Mouse (Mus musculus): ENCODE results near the gene Helz. TPM values are rescaled to one million over a fixed set of nuclear protein-coding genes. Genes with fewer than 3 reads are reported as not detected.
A peak's percentile ranks its signal among the peaks of the same experiment; 100 is the strongest.

The Helz gene
- polyA plus RNA-seq, 1 experiment from 2014 or later = 29.8 TPM

GRCm38 (mm10) chr11:107624661-107625060, 76.9 kb downstream of the Helz start:
- H3K9ac ChIP-seq (ENCODE audit: low read depth, low read length) = no peak overlapping the region
- H3K27ac ChIP-seq (ENCODE audit: low read depth, low read length) = no peak overlapping the region
- H3K4me1 ChIP-seq (ENCODE audit: control insufficient read depth, insufficient read depth, low read length) = no peaks in the 10 kb centered on the region
- H3K27me3 ChIP-seq (ENCODE audit: control insufficient read depth, insufficient read depth, low read length) = no peaks in the 10 kb centered on the region
- H3K9me3 ChIP-seq (ENCODE audit: control insufficient read depth, low read length) = no peaks in the 10 kb centered on the region
- no peak overlapping the region for H3K4me2 ChIP-seq (replicated peaks; ENCODE audit: low read depth, low read length)
- H3K4me3 ChIP-seq (ENCODE audit: low read length) = no peak overlapping the region
- no peak for ATAC-seq (ENCODE audit: low FRiP score, low TSS enrichment)
- peaks cover 46% of the 10 kb centered on the region for H3K36me3 ChIP-seq (ENCODE audit: control insufficient read depth, insufficient read depth, low read length)
- 91% methylated on average over 3 of the region's 3 CpGs for WGBS

GRCm38 (mm10) chr11:107625746-107626145, 78.0 kb downstream of the Helz start:
- no peak for ATAC-seq (ENCODE audit: low FRiP score, low TSS enrichment)
- no peak overlapping the region for H3K4me3 ChIP-seq (ENCODE audit: low read length)
- H3K36me3 ChIP-seq (ENCODE audit: control insufficient read depth, insufficient read depth, low read length) = peaks cover 36% of the 10 kb centered on the region
- H3K4me2 ChIP-seq (replicated peaks; ENCODE audit: low read depth, low read length) = no peak overlapping the region
- H3K9ac ChIP-seq (ENCODE audit: low read depth, low read length) = no peak overlapping the region
- H3K9me3 ChIP-seq (ENCODE audit: control insufficient read depth, low read length) = no peaks in the 10 kb centered on the region
- WGBS = 88% methylated on average over 11 of the region's 11 CpGs
- H3K27me3 ChIP-seq (ENCODE audit: control insufficient read depth, insufficient read depth, low read length) = no peaks in the 10 kb centered on the region
- no peaks in the 10 kb centered on the region for H3K4me1 ChIP-seq (ENCODE audit: control insufficient read depth, insufficient read depth, low read length)
- H3K27ac ChIP-seq (ENCODE audit: low read depth, low read length) = no peak overlapping the region

GRCm38 (mm10) chr11:107629504-107629903, 81.8 kb downstream of the Helz start:
- Histone ChIP-seq H3K9ac (ENCODE audit: low read depth, low read length) (no peak overlapping the region), H3K36me3 (ENCODE audit: control insufficient read depth, insufficient read depth, low read length) (peaks cover 54% of the 10 kb centered on the region), H3K4me3 (ENCODE audit: low read length) (no peak overlapping the region), H3K9me3 (ENCODE audit: control insufficient read depth, low read length) (no peaks in the 10 kb centered on the region), H3K4me1 (ENCODE audit: control insufficient read depth, insufficient read depth, low read length) (no peaks in the 10 kb centered on the region), H3K27ac (ENCODE audit: low read depth, low read length) (no peak overlapping the region), H3K4me2 (replicated peaks; ENCODE audit: low read depth, low read length) (no peak overlapping the region), H3K27me3 (ENCODE audit: control insufficient read depth, insufficient read depth, low read length) (no peaks in the 10 kb centered on the region)
- peak; percentile 46; the same call in 1 of the 2 replicates for ATAC-seq (ENCODE audit: low FRiP score, low TSS enrichment)
- WGBS = 47% methylated on average over 4 of the region's 4 CpGs

- 93% methylated on average over 8 of the region's 8 CpGs for WGBS
- H3K27ac ChIP-seq (ENCODE audit: low read depth, low read length) = no peak overlapping the region
Observed at GRCm38 (mm10) chr11:107629951-107630350, 82.2 kb downstream of the Helz start.

GRCm38 (mm10) chr11:107631124-107631523, 83.4 kb downstream of the Helz start:
- H3K4me3 ChIP-seq (ENCODE audit: low read length) = no peak overlapping the region
- ATAC-seq (ENCODE audit: low FRiP score, low TSS enrichment) = no peak
- no peaks in the 10 kb centered on the region for H3K27me3 ChIP-seq (ENCODE audit: control insufficient read depth, insufficient read depth, low read length)
- no peak overlapping the region for H3K9ac ChIP-seq (ENCODE audit: low read depth, low read length)
- H3K27ac ChIP-seq (ENCODE audit: low read depth, low read length) = no peak overlapping the region
- 90% methylated on average over 7 of the region's 7 CpGs for WGBS
- H3K4me1 ChIP-seq (ENCODE audit: control insufficient read depth, insufficient read depth, low read length) = no peaks in the 10 kb centered on the region
- H3K36me3 ChIP-seq (ENCODE audit: control insufficient read depth, insufficient read depth, low read length) = peaks cover 61% of the 10 kb centered on the region
- no peaks in the 10 kb centered on the region for H3K9me3 ChIP-seq (ENCODE audit: control insufficient read depth, low read length)
- H3K4me2 ChIP-seq (replicated peaks; ENCODE audit: low read depth, low read length) = no peak overlapping the region

More at GRCm38 (mm10) chr11:107629951-107630350, 82.2 kb downstream of the Helz start:
- H3K4me1 ChIP-seq (ENCODE audit: control insufficient read depth, insufficient read depth, low read length) = no peaks in the 10 kb centered on the region
- no peaks in the 10 kb centered on the region for H3K27me3 ChIP-seq (ENCODE audit: control insufficient read depth, insufficient read depth, low read length)
- H3K9ac ChIP-seq (ENCODE audit: low read depth, low read length) = no peak overlapping the region
- H3K4me2 ChIP-seq (replicated peaks; ENCODE audit: low read depth, low read length) = no peak overlapping the region
- ATAC-seq (ENCODE audit: low FRiP score, low TSS enrichment) = no peak
- no peaks in the 10 kb centered on the region for H3K9me3 ChIP-seq (ENCODE audit: control insufficient read depth, low read length)
- no peak overlapping the region for H3K4me3 ChIP-seq (ENCODE audit: low read length)
- H3K36me3 ChIP-seq (ENCODE audit: control insufficient read depth, insufficient read depth, low read length) = peaks cover 56% of the 10 kb centered on the region

- Histone ChIP-seq H3K27me3 (ENCODE audit: control insufficient read depth, insufficient read depth, low read length) (no peaks in the 10 kb centered on the region), H3K4me3 (ENCODE audit: low read length) (no peak overlapping the region), H3K9ac (ENCODE audit: low read depth, low read length) (no peak overlapping the region), H3K9me3 (ENCODE audit: control insufficient read depth, low read length) (no peaks in the 10 kb centered on the region), H3K4me1 (ENCODE audit: control insufficient read depth, insufficient read depth, low read length) (no peaks in the 10 kb centered on the region), H3K4me2 (replicated peaks; ENCODE audit: low read depth, low read length) (no peak overlapping the region), H3K27ac (ENCODE audit: low read depth, low read length) (no peak overlapping the region), H3K36me3 (ENCODE audit: control insufficient read depth, insufficient read depth, low read length) (peaks cover 68% of the 10 kb centered on the region)
- ATAC-seq (ENCODE audit: low FRiP score, low TSS enrichment) = no peak
- WGBS = 84% methylated on average over 5 of the region's 5 CpGs
Observed at GRCm38 (mm10) chr11:107633563-107634146, 85.9 kb downstream of the Helz start.

- H3K9ac ChIP-seq (ENCODE audit: low read depth, low read length) = no peak overlapping the region
- H3K36me3 ChIP-seq (ENCODE audit: control insufficient read depth, insufficient read depth, low read length) = peaks cover 55% of the 10 kb centered on the region
- ATAC-seq (ENCODE audit: low FRiP score, low TSS enrichment) = no peak
- no peak overlapping the region for H3K4me2 ChIP-seq (replicated peaks; ENCODE audit: low read depth, low read length)
- WGBS = 85% methylated on average over 5 of the region's 5 CpGs
- H3K27ac ChIP-seq (ENCODE audit: low read depth, low read length) = no peak overlapping the region
- no peak overlapping the region for H3K4me3 ChIP-seq (ENCODE audit: low read length)
- H3K9me3 ChIP-seq (ENCODE audit: control insufficient read depth, low read length) = no peaks in the 10 kb centered on the region
- H3K4me1 ChIP-seq (ENCODE audit: control insufficient read depth, insufficient read depth, low read length) = no peaks in the 10 kb centered on the region
- no peaks in the 10 kb centered on the region for H3K27me3 ChIP-seq (ENCODE audit: control insufficient read depth, insufficient read depth, low read length)
Observed at GRCm38 (mm10) chr11:107638137-107638536, 90.4 kb downstream of the Helz start.

- H3K4me3 ChIP-seq (ENCODE audit: low read length) = no peak overlapping the region
- H3K36me3 ChIP-seq (ENCODE audit: control insufficient read depth, insufficient read depth, low read length) = peaks cover 57% of the 10 kb centered on the region
- no peak for ATAC-seq (ENCODE audit: low FRiP score, low TSS enrichment)
- H3K9me3 ChIP-seq (ENCODE audit: control insufficient read depth, low read length) = no peaks in the 10 kb centered on the region
- H3K27ac ChIP-seq (ENCODE audit: low read depth, low read length) = no peak overlapping the region
- WGBS = 95% methylated on average over 2 of the region's 2 CpGs
- no peaks in the 10 kb centered on the region for H3K4me1 ChIP-seq (ENCODE audit: control insufficient read depth, insufficient read depth, low read length)
- H3K4me2 ChIP-seq (replicated peaks; ENCODE audit: low read depth, low read length) = no peak overlapping the region
- no peaks in the 10 kb centered on the region for H3K27me3 ChIP-seq (ENCODE audit: control insufficient read depth, insufficient read depth, low read length)
- no peak overlapping the region for H3K9ac ChIP-seq (ENCODE audit: low read depth, low read length)
Observed at GRCm38 (mm10) chr11:107639657-107640056, 91.9 kb downstream of the Helz start.

- H3K9ac ChIP-seq (ENCODE audit: low read depth, low read length) = no peak overlapping the region
- H3K4me3 ChIP-seq (ENCODE audit: low read length) = no peak overlapping the region
- H3K27ac ChIP-seq (ENCODE audit: low read depth, low read length) = no peak overlapping the region
- no peaks in the 10 kb centered on the region for H3K9me3 ChIP-seq (ENCODE audit: control insufficient read depth, low read length)
- no peak for ATAC-seq (ENCODE audit: low FRiP score, low TSS enrichment)
- WGBS = 99% methylated on average over 4 of the region's 4 CpGs
- H3K27me3 ChIP-seq (ENCODE audit: control insufficient read depth, insufficient read depth, low read length) = no peaks in the 10 kb centered on the region
- H3K36me3 ChIP-seq (ENCODE audit: control insufficient read depth, insufficient read depth, low read length) = peaks cover 52% of the 10 kb centered on the region
- no peaks in the 10 kb centered on the region for H3K4me1 ChIP-seq (ENCODE audit: control insufficient read depth, insufficient read depth, low read length)
- H3K4me2 ChIP-seq (replicated peaks; ENCODE audit: low read depth, low read length) = no peak overlapping the region
Observed at GRCm38 (mm10) chr11:107644461-107644860, 96.7 kb downstream of the Helz start.

All from kidney, embryonic 14.5 days (tissue).